Mouse (Mus musculus): ENCODE measurements at regions not wholly inside any gene's neighbourhood (a gene's known extent, or its start where the extent isn't known, plus 50 kb on each side); places are given as distances from the start of the nearest gene placed in this dataset.
A peak's percentile ranks its signal among the peaks of the same experiment; 100 is the strongest.

DNA sequence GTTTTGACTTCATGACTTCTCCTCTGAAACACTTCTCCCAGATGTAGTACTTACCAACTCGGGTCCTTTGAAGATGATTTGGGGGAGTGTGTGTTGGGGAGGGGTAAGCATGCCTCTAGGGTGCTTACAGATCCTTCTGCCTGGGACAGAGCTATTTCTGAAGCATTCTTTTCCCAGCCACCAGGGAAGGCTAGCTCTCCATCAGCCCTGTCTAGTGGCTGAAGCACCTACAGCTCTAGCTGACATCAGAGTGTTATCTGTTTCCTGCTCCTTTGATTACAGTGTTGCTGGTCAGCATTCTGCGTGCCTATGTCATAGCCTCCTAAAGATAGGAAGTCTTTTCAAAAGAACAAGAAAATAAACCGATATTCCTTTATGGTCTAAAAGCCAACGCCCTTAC, 232.2 kb upstream of the Tsc22d2 start:
- TF ChIP-seq CTCF (IDR thresholded peaks at IDR 0.05; ENCODE audit: low read depth), result peak; percentile 58
- TF ChIP-seq EP300 (IDR thresholded peaks at IDR 0.05; ENCODE audit: low read depth), result no peak

All from heart, postnatal 0 days (tissue).